Mouse (Mus musculus): ENCODE results near the gene Olfr613. TPM values are rescaled to one million over a fixed set of nuclear protein-coding genes. Genes with fewer than 3 reads are reported as not detected.
"Not testable (repeated sequence)": the region's sequence is repeated elsewhere in the genome, so short reads cannot be mapped to it uniquely, and the experiment has no call there.

The Olfr613 gene
- not detected in 2 replicates for polyA plus RNA-seq (2015; fragmentation: Nextera tagmentation; extraction: Ambion mirVana)

- H3K4me1 ChIP-seq, result no peaks in the 10 kb centered on the region
- H3K27me3 ChIP-seq (replicated peaks), result no peaks in the 10 kb centered on the region
- no peak for ATAC-seq (ENCODE audit: low FRiP score)
- H3K9ac ChIP-seq (replicated peaks), result no peak within 1 kb of the TSS
- no peaks in the 10 kb centered on the region for H3K9me3 ChIP-seq (replicated peaks)
- H3K36me3 ChIP-seq, result no peaks in the 10 kb centered on the region
- H3K4me3 ChIP-seq (replicated peaks), result no peak within 1 kb of the TSS
- 88% methylated on average over 2 of the region's 2 CpGs for WGBS
- H3K4me2 ChIP-seq, result no peak within 1 kb of the TSS
- no peak within 1 kb of the TSS for H3K27ac ChIP-seq (replicated peaks)
Measured at GRCm38 (mm10) chr7:103547774-103548173, at the start of gene Olfr613. Olfr613 (plus strand) TSS chr7:103548074.

GRCm38 (mm10) chr7:103512022-103512421 is 35.9 kb upstream of the Olfr613 start, which contains the start of gene Olfr610:
Olfr610 (minus strand) TSS chr7:103512122.
- Histone ChIP-seq H3K4me3 (replicated peaks) (no peak within 1 kb of the TSS), H3K4me1 (no peaks in the 10 kb centered on the region)

GRCm38 (mm10) chr7:103520746-103521145 is 27.1 kb upstream of the Olfr613 start, which contains the start of gene Olfr611:
Olfr611 (minus strand) TSS chr7:103520846.
- ATAC-seq (ENCODE audit: low FRiP score); H3K27ac ChIP-seq (replicated peaks); H3K9me3 ChIP-seq (replicated peaks); H3K27me3 ChIP-seq (replicated peaks); H3K36me3 ChIP-seq; H3K9ac ChIP-seq (replicated peaks); H3K4me1 ChIP-seq; H3K4me3 ChIP-seq (replicated peaks); H3K4me2 ChIP-seq: not testable (repeated sequence)
- 68% methylated on average over 1 of the region's 1 CpGs for WGBS

More at GRCm38 (mm10) chr7:103512022-103512421, 35.9 kb upstream of the Olfr613 start, which contains the start of gene Olfr610:
- Histone ChIP-seq H3K36me3 (no peaks in the 10 kb centered on the region), H3K4me2 (no peak within 1 kb of the TSS), H3K9ac (replicated peaks) (no peak within 1 kb of the TSS), H3K9me3 (replicated peaks) (no peaks in the 10 kb centered on the region), H3K27ac (replicated peaks) (no peak within 1 kb of the TSS), H3K27me3 (replicated peaks) (no peaks in the 10 kb centered on the region)
- ATAC-seq (ENCODE audit: low FRiP score), result no peak
- 82% methylated on average over 2 of the region's 2 CpGs for WGBS

- not testable (repeated sequence) for H3K4me3 ChIP-seq (replicated peaks); H3K27me3 ChIP-seq (replicated peaks); H3K27ac ChIP-seq (replicated peaks); H3K4me1 ChIP-seq; H3K9ac ChIP-seq (replicated peaks); H3K4me2 ChIP-seq; H3K36me3 ChIP-seq; ATAC-seq (ENCODE audit: low FRiP score); H3K9me3 ChIP-seq (replicated peaks)
- 94% methylated on average over 2 of the region's 2 CpGs for WGBS
Measured at GRCm38 (mm10) chr7:103542617-103543016, 5.3 kb upstream of the Olfr613 start, which contains the start of gene Olfr612. Olfr612 (minus strand) TSS chr7:103542717.

- no peak for ATAC-seq (ENCODE audit: low FRiP score)
- H3K9ac ChIP-seq (replicated peaks), result no peak within 1 kb of the TSS
- H3K27me3 ChIP-seq (replicated peaks), result no peaks in the 10 kb centered on the region
- no peak within 1 kb of the TSS for H3K27ac ChIP-seq (replicated peaks)
- WGBS, result 82% methylated on average over 2 of the region's 2 CpGs
- no peak within 1 kb of the TSS for H3K4me2 ChIP-seq
- no peak within 1 kb of the TSS for H3K4me3 ChIP-seq (replicated peaks)
- H3K9me3 ChIP-seq (replicated peaks), result no peaks in the 10 kb centered on the region
- H3K4me1 ChIP-seq, result no peaks in the 10 kb centered on the region
- H3K36me3 ChIP-seq, result no peaks in the 10 kb centered on the region
Measured at GRCm38 (mm10) chr7:103555779-103556178, 7.9 kb downstream of the Olfr613 start, which contains the start of gene Olfr615. Olfr615 (plus strand) TSS chr7:103556079.

- Histone ChIP-seq H3K27me3 (replicated peaks) (no peaks in the 10 kb centered on the region), H3K27ac (replicated peaks) (no peak within 1 kb of the TSS), H3K36me3 (no peaks in the 10 kb centered on the region), H3K9ac (replicated peaks) (no peak within 1 kb of the TSS), H3K4me3 (replicated peaks) (no peak within 1 kb of the TSS), H3K4me1 (no peaks in the 10 kb centered on the region), H3K4me2 (no peak within 1 kb of the TSS), H3K9me3 (replicated peaks) (no peaks in the 10 kb centered on the region)
- ATAC-seq (ENCODE audit: low FRiP score), result no peak
- 82% methylated on average over 3 of the region's 3 CpGs for WGBS
Measured at GRCm38 (mm10) chr7:103569043-103569442, 21.2 kb downstream of the Olfr613 start, which contains the start of gene Olfr616. Olfr616 (minus strand) TSS chr7:103569143.

GRCm38 (mm10) chr7:103572761-103573160 is 24.9 kb downstream of the Olfr613 start, which contains the start of gene Olfr617:
Olfr617 (plus strand) TSS chr7:103573061.
- Histone ChIP-seq H3K9ac (replicated peaks) (no peak within 1 kb of the TSS), H3K27ac (replicated peaks) (no peak within 1 kb of the TSS), H3K4me1 (no peaks in the 10 kb centered on the region), H3K36me3 (no peaks in the 10 kb centered on the region), H3K4me3 (replicated peaks) (no peak within 1 kb of the TSS), H3K27me3 (replicated peaks) (no peaks in the 10 kb centered on the region), H3K4me2 (no peak within 1 kb of the TSS), H3K9me3 (replicated peaks) (no peaks in the 10 kb centered on the region)
- no peak for ATAC-seq (ENCODE audit: low FRiP score)
- 81% methylated on average over 1 of the region's 1 CpGs for WGBS

GRCm38 (mm10) chr7:103589803-103590202 is 41.9 kb downstream of the Olfr613 start, which contains the start of gene Olfr618:
Olfr618 (plus strand) TSS chr7:103590103.
- no peaks in the 10 kb centered on the region for H3K36me3 ChIP-seq
- no peak for ATAC-seq (ENCODE audit: low FRiP score)
- no peaks in the 10 kb centered on the region for H3K4me1 ChIP-seq
- H3K4me3 ChIP-seq (replicated peaks), result no peak within 1 kb of the TSS
- no peak within 1 kb of the TSS for H3K27ac ChIP-seq (replicated peaks)
- no peaks in the 10 kb centered on the region for H3K9me3 ChIP-seq (replicated peaks)
- H3K9ac ChIP-seq (replicated peaks), result no peak within 1 kb of the TSS
- WGBS, result 68% methylated on average over 2 of the region's 2 CpGs
- no peaks in the 10 kb centered on the region for H3K27me3 ChIP-seq (replicated peaks)
- H3K4me2 ChIP-seq, result no peak within 1 kb of the TSS

- ATAC-seq (ENCODE audit: low FRiP score), result no peak
- Histone ChIP-seq H3K9me3 (replicated peaks) (no peaks in the 10 kb centered on the region), H3K4me2 (no peak within 1 kb of the TSS), H3K9ac (replicated peaks) (no peak within 1 kb of the TSS), H3K27me3 (replicated peaks) (no peaks in the 10 kb centered on the region), H3K4me3 (replicated peaks) (no peak within 1 kb of the TSS), H3K4me1 (no peaks in the 10 kb centered on the region), H3K36me3 (no peaks in the 10 kb centered on the region), H3K27ac (replicated peaks) (no peak within 1 kb of the TSS)
Measured at GRCm38 (mm10) chr7:103600275-103600674, 52.4 kb downstream of the Olfr613 start, which contains the start of gene Olfr619. Olfr619 (plus strand) TSS chr7:103600575.

Small RNA genes within 50 kb of the gene (microRNA-seq; reads per million reads assigned to microRNA genes)
- not detected for gene Gm26506

Other genes starting within 250 kb of the Olfr613 start
- not detected in 2 replicates for gene Olfr596, start 242.4 kb upstream of the Olfr613 start, polyA plus RNA-seq (2015; fragmentation: Nextera tagmentation; extraction: Ambion mirVana)
- gene Olfr597, start 231.8 kb upstream of the Olfr613 start, polyA plus RNA-seq (2015; fragmentation: Nextera tagmentation; extraction: Ambion mirVana), result not detected in 2 replicates
- gene Olfr598, start 224.5 kb upstream of the Olfr613 start, polyA plus RNA-seq (2015; fragmentation: Nextera tagmentation; extraction: Ambion mirVana), result not detected in 2 replicates
- gene Olfr599, start 212.2 kb upstream of the Olfr613 start, polyA plus RNA-seq (2015; fragmentation: Nextera tagmentation; extraction: Ambion mirVana), result not detected in 2 replicates
- not detected in 2 replicates for gene Olfr600, start 198.4 kb upstream of the Olfr613 start, polyA plus RNA-seq (2015; fragmentation: Nextera tagmentation; extraction: Ambion mirVana)
- not detected in 2 replicates for gene Olfr601, start 185.4 kb upstream of the Olfr613 start, polyA plus RNA-seq (2015; fragmentation: Nextera tagmentation; extraction: Ambion mirVana)
- gene Olfr603, start 161.9 kb upstream of the Olfr613 start, polyA plus RNA-seq (2015; fragmentation: Nextera tagmentation; extraction: Ambion mirVana), result not detected in 2 replicates
- not detected in 2 replicates for gene Usp17lc, start 133.0 kb upstream of the Olfr613 start, polyA plus RNA-seq (2015; fragmentation: Nextera tagmentation; extraction: Ambion mirVana)
- not detected in 2 replicates for gene Olfr605, start 102.6 kb upstream of the Olfr613 start, polyA plus RNA-seq (2015; fragmentation: Nextera tagmentation; extraction: Ambion mirVana)
- gene Olfr606, start 99.0 kb upstream of the Olfr613 start, polyA plus RNA-seq (2015; fragmentation: Nextera tagmentation; extraction: Ambion mirVana), result not detected in 2 replicates
- gene Olfr607, start 83.9 kb upstream of the Olfr613 start, polyA plus RNA-seq (2015; fragmentation: Nextera tagmentation; extraction: Ambion mirVana), result not detected in 2 replicates
- not detected in 2 replicates for gene Olfr608, start 78.2 kb upstream of the Olfr613 start, polyA plus RNA-seq (2015; fragmentation: Nextera tagmentation; extraction: Ambion mirVana)
- gene Olfr609, start 50.0 kb upstream of the Olfr613 start, polyA plus RNA-seq (2015; fragmentation: Nextera tagmentation; extraction: Ambion mirVana), result not detected in 2 replicates
- gene Olfr610, start 36.0 kb upstream of the Olfr613 start, polyA plus RNA-seq (2015; fragmentation: Nextera tagmentation; extraction: Ambion mirVana), result not detected in 2 replicates
- not detected in 2 replicates for gene Olfr611, start 27.2 kb upstream of the Olfr613 start, polyA plus RNA-seq (2015; fragmentation: Nextera tagmentation; extraction: Ambion mirVana)
- gene Olfr612, start 5.4 kb upstream of the Olfr613 start, polyA plus RNA-seq (2015; fragmentation: Nextera tagmentation; extraction: Ambion mirVana), result not detected in 2 replicates
- not detected in 2 replicates for gene Olfr615, start 8.0 kb downstream of the Olfr613 start, polyA plus RNA-seq (2015; fragmentation: Nextera tagmentation; extraction: Ambion mirVana)
- not detected in 2 replicates for gene Olfr616, start 21.1 kb downstream of the Olfr613 start, polyA plus RNA-seq (2015; fragmentation: Nextera tagmentation; extraction: Ambion mirVana)
- not detected in 2 replicates for gene Olfr617, start 25.0 kb downstream of the Olfr613 start, polyA plus RNA-seq (2015; fragmentation: Nextera tagmentation; extraction: Ambion mirVana)
- not detected in 2 replicates for gene Olfr618, start 42.0 kb downstream of the Olfr613 start, polyA plus RNA-seq (2015; fragmentation: Nextera tagmentation; extraction: Ambion mirVana)
- not detected in 2 replicates for gene Olfr619, start 52.5 kb downstream of the Olfr613 start, polyA plus RNA-seq (2015; fragmentation: Nextera tagmentation; extraction: Ambion mirVana)
- not detected in 2 replicates for gene Olfr620, start 64.5 kb downstream of the Olfr613 start, polyA plus RNA-seq (2015; fragmentation: Nextera tagmentation; extraction: Ambion mirVana)
- not detected in 2 replicates for gene Olfr622, start 94.6 kb downstream of the Olfr613 start, polyA plus RNA-seq (2015; fragmentation: Nextera tagmentation; extraction: Ambion mirVana)
- gene Olfr623, start 115.6 kb downstream of the Olfr613 start, polyA plus RNA-seq (2015; fragmentation: Nextera tagmentation; extraction: Ambion mirVana), result not detected in 2 replicates
- gene Olfr624, start 123.1 kb downstream of the Olfr613 start, polyA plus RNA-seq (2015; fragmentation: Nextera tagmentation; extraction: Ambion mirVana), result 0.03 TPM in 1 of 2 replicates, not detected in the other
- not detected in 2 replicates for gene Olfr625-ps1, start 134.6 kb downstream of the Olfr613 start, polyA plus RNA-seq (2015; fragmentation: Nextera tagmentation; extraction: Ambion mirVana)
- gene Olfr243, start 166.6 kb downstream of the Olfr613 start, polyA plus RNA-seq (2015; fragmentation: Nextera tagmentation; extraction: Ambion mirVana), result not detected in 2 replicates
- gene Olfr628, start 182.3 kb downstream of the Olfr613 start, polyA plus RNA-seq (2015; fragmentation: Nextera tagmentation; extraction: Ambion mirVana), result not detected in 2 replicates
- not detected in 2 replicates for gene Olfr629, start 196.9 kb downstream of the Olfr613 start, polyA plus RNA-seq (2015; fragmentation: Nextera tagmentation; extraction: Ambion mirVana)
- gene Olfr630, start 209.3 kb downstream of the Olfr613 start, polyA plus RNA-seq (2015; fragmentation: Nextera tagmentation; extraction: Ambion mirVana), result not detected in 2 replicates
- not detected in 2 replicates for gene Olfr69, start 223.5 kb downstream of the Olfr613 start, polyA plus RNA-seq (2015; fragmentation: Nextera tagmentation; extraction: Ambion mirVana)
- not detected in 2 replicates for gene Olfr68, start 231.6 kb downstream of the Olfr613 start, polyA plus RNA-seq (2015; fragmentation: Nextera tagmentation; extraction: Ambion mirVana)
- not detected in 2 replicates for gene Olfr67, start 243.7 kb downstream of the Olfr613 start, polyA plus RNA-seq (2015; fragmentation: Nextera tagmentation; extraction: Ambion mirVana)